12 mouse cellular contexts compared by ENCODE assay signal in the genomic region with DNA sequence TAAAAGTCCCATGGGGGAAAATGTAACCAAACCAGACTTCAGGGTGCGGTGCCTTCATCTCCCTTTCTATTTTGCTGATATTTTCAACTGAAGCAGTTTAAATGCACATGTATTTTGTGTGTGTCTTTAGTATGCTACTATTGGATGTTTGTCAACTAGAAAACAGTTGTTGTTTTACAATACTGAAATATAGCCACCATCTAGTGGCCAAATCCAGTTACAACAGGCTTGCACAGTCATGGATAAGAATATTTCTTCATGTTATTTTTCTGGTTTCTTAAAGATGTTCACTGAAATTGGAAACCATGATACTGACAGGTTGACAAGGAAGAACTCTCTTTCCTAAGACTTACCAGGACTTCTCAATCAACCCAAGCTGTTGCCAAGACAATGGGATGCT.
DNase-seq lines count a peak whose midpoint lies in the region; ATAC-seq and TF ChIP-seq lines count a peak whose summit lies in the region.
"Had no signal": no experiment of that assay in that cellular context is flagged by ENCODE, and none has a peak within 500 bp of the region (broad histone marks: within the 10 kb centered on the region; RNA-seq: fewer than 3 reads in every experiment).

No protein-coding gene starts in this region.

- no peaks in the 10 kb centered on the region for H3K4me1 ChIP-seq in forebrain, embryonic 16.5 days (replicated peaks; ENCODE audit: control insufficient read depth, insufficient read depth, low read length)
- H3K4me1 ChIP-seq in forebrain, embryonic 10.5 days, result peaks cover 10% of the 10 kb centered on the region; the same call in 1 of the 2 replicates
- H3K4me1 ChIP-seq in midbrain, postnatal 0 days (ENCODE audit: insufficient read depth, low read length), result no peaks in the 10 kb centered on the region
- H3K4me1 ChIP-seq in midbrain, embryonic 11.5 days (ENCODE audit: control insufficient read depth, insufficient read depth, low read length), result 0 out of 2 replicates have a peak, but pooled peaks cover 2% of the 10 kb centered on the region
- no peaks in the 10 kb centered on the region for H3K4me1 ChIP-seq in liver, embryonic 11.5 days (replicated peaks; ENCODE audit: control insufficient read depth, insufficient read depth, low read length)
- H3K4me1 ChIP-seq: liver, embryonic 13.5 days; stomach, embryonic 15.5 days had no signal

- 0 out of 2 replicates have a peak, but pooled peaks have one; percentile 45 for ATAC-seq in forebrain, embryonic 16.5 days
- ATAC-seq in midbrain, postnatal 0 days (ENCODE audit: low FRiP score), result no peak
- ATAC-seq in midbrain, embryonic 11.5 days (ENCODE audit: low FRiP score), result no peak
- ATAC-seq in liver, embryonic 11.5 days (replicated peaks; ENCODE audit: low FRiP score), result no peak

- H3K27me3 ChIP-seq in forebrain, embryonic 16.5 days (replicated peaks; ENCODE audit: control insufficient read depth, insufficient read depth, low read length), result no peaks in the 10 kb centered on the region
- no peaks in the 10 kb centered on the region for H3K27me3 ChIP-seq in forebrain, embryonic 10.5 days (ENCODE audit: poor library complexity, severe bottlenecking)
- no peaks in the 10 kb centered on the region for H3K27me3 ChIP-seq in midbrain, postnatal 0 days (ENCODE audit: insufficient read depth, low read length)
- no peaks in the 10 kb centered on the region for H3K27me3 ChIP-seq in midbrain, embryonic 11.5 days (ENCODE audit: control insufficient read depth, insufficient read depth, low read length)
- no peaks in the 10 kb centered on the region for H3K27me3 ChIP-seq in liver, embryonic 11.5 days (replicated peaks; ENCODE audit: control insufficient read depth, insufficient read depth, low read length)
- H3K27me3 ChIP-seq: liver, embryonic 13.5 days; stomach, embryonic 15.5 days had no signal

- no peak overlapping the region for H3K9ac ChIP-seq in forebrain, embryonic 16.5 days (replicated peaks; ENCODE audit: low read depth, low read length)
- H3K9ac ChIP-seq in midbrain, postnatal 0 days (replicated peaks; ENCODE audit: low read length, poor library complexity, severe bottlenecking), result no peak overlapping the region
- no peak overlapping the region for H3K9ac ChIP-seq in midbrain, embryonic 11.5 days (ENCODE audit: low read length)
- H3K9ac ChIP-seq in liver, embryonic 11.5 days (ENCODE audit: low read depth, low read length), result no peak overlapping the region
- H3K9ac ChIP-seq: liver, embryonic 13.5 days; stomach, embryonic 15.5 days had no signal

- 95% methylated on average over 1 of the region's 1 CpGs for WGBS in forebrain, embryonic 16.5 days
- 96% methylated on average over 1 of the region's 1 CpGs for WGBS in forebrain, embryonic 10.5 days
- WGBS in midbrain, postnatal 0 days, result 100% methylated on average over 1 of the region's 1 CpGs
- 92% methylated on average over 1 of the region's 1 CpGs for WGBS in midbrain, embryonic 11.5 days
- 94% methylated on average over 1 of the region's 1 CpGs for WGBS in liver, embryonic 11.5 days

- H3K4me2 ChIP-seq in forebrain, embryonic 16.5 days (ENCODE audit: low read length), result no peak overlapping the region
- H3K4me2 ChIP-seq in midbrain, postnatal 0 days (ENCODE audit: low read depth, low read length, poor library complexity, severe bottlenecking), result no peak overlapping the region
- H3K4me2 ChIP-seq in midbrain, embryonic 11.5 days, result no peak overlapping the region
- H3K4me2 ChIP-seq in liver, embryonic 11.5 days, result no peak overlapping the region
- H3K4me2 ChIP-seq: liver, embryonic 13.5 days; stomach, embryonic 15.5 days had no signal

- no peaks in the 10 kb centered on the region for H3K9me3 ChIP-seq in forebrain, embryonic 16.5 days (ENCODE audit: control insufficient read depth, low read length)
- H3K9me3 ChIP-seq in forebrain, embryonic 10.5 days, result no peaks in the 10 kb centered on the region
- H3K9me3 ChIP-seq in midbrain, postnatal 0 days (ENCODE audit: low read length), result no peaks in the 10 kb centered on the region
- no peaks in the 10 kb centered on the region for H3K9me3 ChIP-seq in midbrain, embryonic 11.5 days (ENCODE audit: control insufficient read depth, low read length)
- H3K9me3 ChIP-seq in liver, embryonic 11.5 days (ENCODE audit: control insufficient read depth, low read length), result no peaks in the 10 kb centered on the region
- H3K9me3 ChIP-seq: liver, embryonic 13.5 days; stomach, embryonic 15.5 days had no signal

- no peaks in the 10 kb centered on the region for H3K36me3 ChIP-seq in forebrain, embryonic 16.5 days (ENCODE audit: control insufficient read depth, insufficient read depth)
- no peaks in the 10 kb centered on the region for H3K36me3 ChIP-seq in forebrain, embryonic 10.5 days (replicated peaks)
- no peaks in the 10 kb centered on the region for H3K36me3 ChIP-seq in midbrain, postnatal 0 days (ENCODE audit: insufficient read depth, low read length)
- H3K36me3 ChIP-seq in midbrain, embryonic 11.5 days (ENCODE audit: control insufficient read depth, insufficient read depth, low read length), result no peaks in the 10 kb centered on the region
- no peaks in the 10 kb centered on the region for H3K36me3 ChIP-seq in liver, embryonic 11.5 days (ENCODE audit: control insufficient read depth, insufficient read depth, low read length)
- H3K36me3 ChIP-seq: liver, embryonic 13.5 days; stomach, embryonic 15.5 days had no signal

- no peak overlapping the region for H3K4me3 ChIP-seq in forebrain, embryonic 16.5 days (replicated peaks; ENCODE audit: low read length)
- H3K4me3 ChIP-seq in forebrain, embryonic 10.5 days, result no peak overlapping the region
- no peak overlapping the region for H3K4me3 ChIP-seq in midbrain, postnatal 0 days (ENCODE audit: low read depth, low read length)
- no peak overlapping the region for H3K4me3 ChIP-seq in midbrain, embryonic 11.5 days (ENCODE audit: low read depth, low read length)
- H3K4me3 ChIP-seq in liver, embryonic 11.5 days (ENCODE audit: low read depth, low read length), result no peak overlapping the region
- H3K4me3 ChIP-seq: liver, embryonic 13.5 days; stomach, embryonic 15.5 days had no signal

- DNase-seq in forebrain, embryonic 10.5 days (ENCODE audit: extremely low spot score, low spot score), result no peak
- DNase-seq in kidney, postnatal 10 days, result peak; percentile 10
- DNase-seq in kidney, adult 8-10 months, result no peak
- DNase-seq in midbrain, postnatal 0 days (ENCODE audit: low spot score), result peak; percentile 62
- DNase-seq in midbrain, embryonic 11.5 days (ENCODE audit: low spot score, missing footprints), result no peak
- DNase-seq in retina, postnatal 1 day, result peak; percentile 11
- DNase-seq in liver, embryonic 11.5 days (ENCODE audit: low spot score), result no peak
- DNase-seq: heart, postnatal 4 days; liver, embryonic 13.5 days; thymus, postnatal 36 days had no signal

- TF ChIP-seq CTCF in midbrain, postnatal 0 days (IDR thresholded peaks at IDR 0.05), result peak; percentile 69

- no peak overlapping the region for H3K27ac ChIP-seq in forebrain, embryonic 16.5 days (ENCODE audit: low read length)
- no peak overlapping the region for H3K27ac ChIP-seq in forebrain, embryonic 10.5 days
- H3K27ac ChIP-seq in midbrain, postnatal 0 days (ENCODE audit: low read depth, low read length), result no peak overlapping the region
- H3K27ac ChIP-seq in midbrain, embryonic 11.5 days (ENCODE audit: low read depth, low read length), result no peak overlapping the region
- no peak overlapping the region for H3K27ac ChIP-seq in liver, embryonic 11.5 days (ENCODE audit: low read depth, low read length)
- H3K27ac ChIP-seq: liver, embryonic 13.5 days; stomach, embryonic 15.5 days had no signal

Comparison
In these comparisons a context has a peak if more than half of its experiments do, and no peak if none do; other contexts are left out.
1. DNase-seq: peak in kidney, postnatal 10 days (single experiment), midbrain, postnatal 0 days (single experiment) and retina, postnatal 1 day (single experiment); none in forebrain, embryonic 10.5 days (single experiment), kidney, adult 8-10 months (0 of 2), midbrain, embryonic 11.5 days (single experiment) and liver, embryonic 11.5 days (single experiment).